Mouse (Mus musculus) forebrain, embryonic 12.5 days (tissue): ENCODE data around the gene Armc12. TPM values are rescaled to one million over a fixed set of nuclear protein-coding genes. Genes with fewer than 3 reads are reported as not detected.
A peak's percentile ranks its signal among the peaks of the same experiment; 100 is the strongest.
"Not testable (repeated sequence)": the region's sequence is repeated elsewhere in the genome, so short reads cannot be mapped to it uniquely, and the experiment has no call there.

Experiments used
- ATAC-seq: fragments of 200-750 bp; cut with Nextera tagmentation; 2 replicates; pipeline ENCODE4 v1.8.0; 2017; ENCODE audit warnings: moderate TSS enrichment; ENCODE audit not compliant: low FRiP score
- H3K27ac ChIP-seq: fragments of 300-500 bp; sonication (generic); 2 replicates; pipeline ENCODE4 v1.5.1; 2016; ENCODE audit warnings: mild to moderate bottlenecking
- H3K27me3 ChIP-seq: fragments of 300-500 bp; sonication (generic); 2 replicates; pipeline ENCODE4 v1.6.1; 2016; ENCODE audit warnings: mild to moderate bottlenecking
- H3K36me3 ChIP-seq: fragments of 300-500 bp; sonication (generic); replicated peaks from 2 replicates; pipeline ENCODE4 v1.6.1; 2016; ENCODE audit warnings: mild to moderate bottlenecking
- H3K4me1 ChIP-seq: fragments of 300-500 bp; sonication (generic); 2 replicates; pipeline ENCODE4 v1.6.1; 2016
- H3K4me2 ChIP-seq: fragments of 300-500 bp; sonication (generic); 2 replicates; pipeline ENCODE4 v1.6.1; 2016; ENCODE audit warnings: mild to moderate bottlenecking, moderate library complexity
- H3K4me3 ChIP-seq: fragments of 300-500 bp; sonication (generic); replicated peaks from 2 replicates; pipeline ENCODE4 v1.5.1; 2016; ENCODE audit warnings: mild to moderate bottlenecking
- H3K9ac ChIP-seq: fragments of 300-500 bp; sonication (generic); 2 replicates; pipeline ENCODE4 v1.6.1; 2016; ENCODE audit warnings: mild to moderate bottlenecking
- H3K9me3 ChIP-seq: fragments of 300-500 bp; sonication (generic); 2 replicates; pipeline ENCODE4 v1.6.1; 2016
- WGBS: fragments of 180-500 bp; shearing (Covaris S2); methylation state at CpG from one replicate; pipeline ENCODE4 v1.1.7; 2016; 5-methylcytosine and 5-hydroxymethylcytosine counted together
- polyA plus RNA-seq: library from polyadenylated mRNA; unstranded; fragments of >200 nt; fragmentation: Nextera tagmentation; extraction: Ambion mirVana; gene quantifications from 2 replicates; pipeline ENCODE4 v1.2.1, GENCODE M21; 2016

Armc12 gene
- polyA plus RNA-seq, 1 experiment from 2014 or later, result not detected

- Histone ChIP-seq H3K27ac (no peak overlapping the region), H3K4me3 (no peak overlapping the region), H3K4me2 (no peak overlapping the region), H3K27me3 (no peaks in the 10 kb centered on the region; the same call in 1 of the 2 replicates), H3K9ac (no peak overlapping the region), H3K4me1 (peaks cover 17% of the 10 kb centered on the region), H3K9me3 (no peaks in the 10 kb centered on the region), H3K36me3 (no peaks in the 10 kb centered on the region)
- ATAC-seq, result no peak
- WGBS, result 8% methylated on average over 14 of the region's 14 CpGs
Measured at GRCm38 (mm10) chr17:28553040-28553793, 22.6 kb downstream of the Armc12 start.

- WGBS, result 91% methylated on average over 4 of the region's 4 CpGs
- not testable (repeated sequence) for H3K4me3 ChIP-seq, H3K36me3 ChIP-seq, H3K27me3 ChIP-seq, H3K9ac ChIP-seq, H3K27ac ChIP-seq, H3K4me2 ChIP-seq, H3K9me3 ChIP-seq, ATAC-seq
- peaks cover 17% of the 10 kb centered on the region for H3K4me1 ChIP-seq
Measured at GRCm38 (mm10) chr17:28554021-28554420, 23.4 kb downstream of the Armc12 start.

GRCm38 (mm10) chr17:28556635-28557396 is 26.2 kb downstream of the Armc12 start:
- H3K9me3 ChIP-seq, result no peaks in the 10 kb centered on the region
- H3K9ac ChIP-seq, result no peak overlapping the region
- peaks cover 17% of the 10 kb centered on the region for H3K4me1 ChIP-seq
- no peaks in the 10 kb centered on the region for H3K36me3 ChIP-seq
- peak overlapping the region; percentile 19; the same call in 1 of the 2 replicates for H3K27ac ChIP-seq
- no peak overlapping the region for H3K4me2 ChIP-seq
- no peak overlapping the region for H3K4me3 ChIP-seq
- no peaks in the 10 kb centered on the region; the same call in 1 of the 2 replicates for H3K27me3 ChIP-seq
- WGBS, result 57% methylated on average over 6 of the region's 6 CpGs
- ATAC-seq, result 0 out of 2 replicates have a peak, but pooled peaks have one; percentile 44

GRCm38 (mm10) chr17:28557772-28558171 is 27.2 kb downstream of the Armc12 start:
- no peak overlapping the region for H3K27ac ChIP-seq
- peaks cover 17% of the 10 kb centered on the region for H3K4me1 ChIP-seq
- H3K36me3 ChIP-seq, result no peaks in the 10 kb centered on the region
- no peaks in the 10 kb centered on the region for H3K9me3 ChIP-seq
- ATAC-seq, result no peak
- H3K27me3 ChIP-seq, result no peaks in the 10 kb centered on the region
- no peak overlapping the region for H3K9ac ChIP-seq
- no peak overlapping the region for H3K4me3 ChIP-seq
- WGBS, result 83% methylated on average over 6 of the region's 6 CpGs
- no peak overlapping the region for H3K4me2 ChIP-seq

- H3K4me1 ChIP-seq, result peaks cover 15% of the 10 kb centered on the region
- WGBS, result 94% methylated on average over 4 of the region's 4 CpGs
Measured at GRCm38 (mm10) chr17:28560598-28560997, 30.0 kb downstream of the Armc12 start, which contains the start of gene Clps. Clps (minus strand) TSS chr17:28560766.

GRCm38 (mm10) chr17:28561613-28562012 is 31.0 kb downstream of the Armc12 start:
- no peak overlapping the region for H3K27ac ChIP-seq
- H3K36me3 ChIP-seq, result no peaks in the 10 kb centered on the region
- ATAC-seq, result no peak
- H3K4me2 ChIP-seq, result no peak overlapping the region
- H3K9ac ChIP-seq, result no peak overlapping the region
- H3K4me1 ChIP-seq, result peaks cover 5% of the 10 kb centered on the region
- 67% methylated on average over 7 of the region's 7 CpGs for WGBS
- no peaks in the 10 kb centered on the region for H3K9me3 ChIP-seq
- H3K4me3 ChIP-seq, result no peak overlapping the region
- no peaks in the 10 kb centered on the region for H3K27me3 ChIP-seq

More at GRCm38 (mm10) chr17:28560598-28560997, 30.0 kb downstream of the Armc12 start, which contains the start of gene Clps:
- Histone ChIP-seq H3K9me3 (no peaks in the 10 kb centered on the region), H3K9ac (no peak within 1 kb of the TSS), H3K4me3 (no peak within 1 kb of the TSS), H3K36me3 (no peaks in the 10 kb centered on the region), H3K4me2 (no peak within 1 kb of the TSS), H3K27me3 (no peaks in the 10 kb centered on the region), H3K27ac (no peak within 1 kb of the TSS)
- ATAC-seq, result no peak

- Histone ChIP-seq H3K27ac (no peak overlapping the region), H3K9ac (no peak overlapping the region), H3K4me2 (no peak overlapping the region), H3K27me3 (no peaks in the 10 kb centered on the region), H3K36me3 (no peaks in the 10 kb centered on the region), H3K4me3 (no peak overlapping the region), H3K9me3 (no peaks in the 10 kb centered on the region), H3K4me1 (no peaks in the 10 kb centered on the region)
- ATAC-seq, result no peak
Measured at GRCm38 (mm10) chr17:28565181-28565580, 34.6 kb downstream of the Armc12 start.

- Histone ChIP-seq H3K4me3 (no peak overlapping the region), H3K27me3 (no peaks in the 10 kb centered on the region), H3K27ac (no peak overlapping the region), H3K9me3 (no peaks in the 10 kb centered on the region), H3K9ac (no peak overlapping the region), H3K4me1 (no peaks in the 10 kb centered on the region), H3K36me3 (no peaks in the 10 kb centered on the region), H3K4me2 (no peak overlapping the region)
- WGBS, result 20% methylated on average over 3 of the region's 3 CpGs
- ATAC-seq, result no peak
Measured at GRCm38 (mm10) chr17:28567541-28567940, 36.9 kb downstream of the Armc12 start.

- Histone ChIP-seq H3K4me3 (no peak overlapping the region), H3K27me3 (peaks cover 16% of the 10 kb centered on the region), H3K9me3 (no peaks in the 10 kb centered on the region), H3K36me3 (no peaks in the 10 kb centered on the region), H3K4me2 (no peak overlapping the region), H3K27ac (no peak overlapping the region), H3K9ac (no peak overlapping the region), H3K4me1 (peaks cover 8% of the 10 kb centered on the region)
- no peak for ATAC-seq
- WGBS, result 87% methylated on average over 3 of the region's 3 CpGs
Measured at GRCm38 (mm10) chr17:28571868-28572267, 41.3 kb downstream of the Armc12 start.

- H3K36me3 ChIP-seq, result no peaks in the 10 kb centered on the region
- peaks cover 8% of the 10 kb centered on the region for H3K4me1 ChIP-seq
- H3K4me2 ChIP-seq, result no peak overlapping the region
- no peak for ATAC-seq
- H3K4me3 ChIP-seq, result no peak overlapping the region
- peaks cover 16% of the 10 kb centered on the region for H3K27me3 ChIP-seq
- no peaks in the 10 kb centered on the region for H3K9me3 ChIP-seq
- no peak overlapping the region for H3K9ac ChIP-seq
- WGBS, result 82% methylated on average over 7 of the region's 7 CpGs
- H3K27ac ChIP-seq, result no peak overlapping the region
Measured at GRCm38 (mm10) chr17:28572521-28572920, 41.9 kb downstream of the Armc12 start.

- Histone ChIP-seq H3K4me2 (no peak overlapping the region), H3K27ac (no peak overlapping the region), H3K9me3 (no peaks in the 10 kb centered on the region), H3K36me3 (no peaks in the 10 kb centered on the region), H3K4me1 (peaks cover 8% of the 10 kb centered on the region), H3K9ac (no peak overlapping the region), H3K27me3 (peaks cover 16% of the 10 kb centered on the region), H3K4me3 (no peak overlapping the region)
- WGBS, result 86% methylated on average over 6 of the region's 6 CpGs
- no peak for ATAC-seq
Measured at GRCm38 (mm10) chr17:28572941-28573340, 42.3 kb downstream of the Armc12 start.

GRCm38 (mm10) chr17:28575244-28576125 is 44.9 kb downstream of the Armc12 start, which contains the start of gene Lhfpl5:
Lhfpl5 (plus strand) TSS chr17:28575641.
- Histone ChIP-seq H3K4me3 (peak within 1 kb of the TSS; percentile 38), H3K27ac (no peak within 1 kb of the TSS), H3K27me3 (peaks cover 16% of the 10 kb centered on the region), H3K36me3 (no peaks in the 10 kb centered on the region), H3K4me2 (peak within 1 kb of the TSS; percentile 68), H3K4me1 (peaks cover 8% of the 10 kb centered on the region), H3K9ac (peak within 1 kb of the TSS; percentile 22; the same call in 1 of the 2 replicates), H3K9me3 (no peaks in the 10 kb centered on the region)
- WGBS, result 16% methylated on average over 47 of the region's 50 CpGs
- peak; percentile 81 for ATAC-seq
